Mouse (Mus musculus) spleen, postnatal 14 days (tissue): ENCODE measurements around the gene Eif3k.

Experiments
- DNase-seq, 2 experiments: peaks; one replicate each; pipeline ENCODE4 v3.0.0; 2021 to 2022; ENCODE audit warnings: low spot score in 2 of 2

Gene Eif3k

DNA sequence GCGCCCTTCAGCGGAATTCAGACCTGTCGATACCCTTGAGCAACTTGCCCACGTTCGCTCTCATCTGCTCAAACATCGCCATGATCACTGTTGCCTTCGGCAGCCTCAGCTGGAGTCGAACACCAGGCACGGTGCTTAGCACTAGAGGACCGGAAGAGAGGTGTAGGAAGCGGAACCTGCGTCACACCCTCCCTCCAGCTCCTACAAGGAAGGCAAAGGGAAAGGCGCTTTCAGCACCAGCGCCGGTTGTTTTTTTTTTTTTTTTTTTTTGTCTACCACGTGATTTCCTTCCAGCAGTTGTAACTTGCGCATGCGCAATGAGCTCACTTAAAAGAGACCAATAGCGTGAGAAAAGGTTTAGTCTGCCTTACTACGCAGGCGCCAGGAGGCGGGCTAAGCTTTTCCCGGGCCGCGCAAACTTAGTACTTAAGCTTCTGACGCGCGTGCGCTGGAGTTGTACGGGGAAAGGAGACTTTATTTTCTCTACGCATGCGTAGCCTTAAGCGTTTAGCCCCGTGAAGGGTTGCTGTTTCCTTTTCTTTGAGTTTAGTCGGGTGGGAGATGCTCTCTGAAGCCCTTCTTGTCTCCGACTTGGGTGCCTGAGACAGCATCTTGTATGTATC lies at the start of gene Eif3k, which contains the start of gene Map4k1:
Gene Eif3k (minus strand): TSS at position 214 of the 623 bp plus-strand sequence.
Gene Map4k1 (plus strand): TSS at position 400 of the 623 bp plus-strand sequence.
- peak; percentile 91 to 94 for DNase-seq

- DNase-seq = no peak
Observed at GRCm38 (mm10) chr7:29029690-29030656, 48.3 kb upstream of the Eif3k start.

DNA sequence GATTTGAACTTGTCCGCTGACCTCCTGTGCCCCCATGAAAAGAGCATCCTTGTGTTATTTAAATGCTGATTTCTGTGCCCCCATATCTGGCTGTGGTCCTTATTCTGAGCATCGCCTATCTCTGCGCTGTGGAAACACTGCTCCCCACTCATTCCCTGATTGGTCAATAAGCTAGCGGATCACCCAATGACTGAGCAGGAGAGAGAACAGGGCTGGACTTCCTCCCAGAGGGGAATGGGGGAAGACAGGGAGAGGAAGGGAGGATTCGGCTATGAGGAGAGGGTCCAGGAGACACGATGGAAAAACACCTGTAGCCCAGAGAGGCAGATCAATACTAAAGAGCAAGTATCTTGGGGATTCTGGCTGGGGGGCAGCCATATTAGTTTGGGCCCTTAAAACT lies 47.1 kb upstream of the Eif3k start:
- no peak for DNase-seq

DNA sequence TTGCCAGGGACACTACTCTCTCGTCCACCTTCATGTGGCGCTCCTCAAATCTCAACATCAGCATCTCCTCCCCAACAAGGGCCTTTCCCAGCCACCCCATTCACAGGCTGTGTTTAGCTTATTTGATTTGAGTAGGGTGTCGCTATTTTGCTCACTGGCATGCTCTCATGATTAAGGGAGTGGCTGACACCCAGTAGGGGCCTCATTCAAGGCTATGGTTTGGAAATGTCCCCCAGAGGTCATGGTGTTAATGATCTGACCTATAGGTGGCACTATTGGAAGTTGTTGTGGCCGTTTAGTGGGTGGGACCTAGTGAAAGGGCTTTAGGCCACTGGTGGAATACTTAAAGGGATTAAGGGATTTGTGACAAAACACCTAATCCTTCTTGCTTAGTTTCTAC lies 45.1 kb upstream of the Eif3k start:
- no peak for DNase-seq

DNA sequence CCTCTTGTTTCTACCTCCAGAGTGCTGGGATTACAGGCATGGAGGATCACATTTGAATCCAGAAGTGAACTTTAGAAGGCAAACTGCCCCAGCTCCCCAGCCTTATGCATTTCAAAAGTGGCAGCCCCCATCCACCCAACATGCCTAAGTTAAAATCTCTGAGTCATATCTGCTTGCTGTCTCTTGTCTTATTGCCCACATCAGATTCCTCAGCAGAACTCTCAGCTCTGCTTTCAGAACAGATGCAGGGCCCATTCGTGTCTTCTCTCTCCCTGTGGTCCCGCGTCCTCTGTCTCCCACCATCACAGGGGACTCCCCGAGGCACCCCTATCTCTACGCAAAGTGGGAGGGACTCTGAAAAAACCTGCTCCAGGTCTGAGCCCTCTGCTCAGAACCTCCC lies 44.5 kb upstream of the Eif3k start:
- no peak for DNase-seq

DNA sequence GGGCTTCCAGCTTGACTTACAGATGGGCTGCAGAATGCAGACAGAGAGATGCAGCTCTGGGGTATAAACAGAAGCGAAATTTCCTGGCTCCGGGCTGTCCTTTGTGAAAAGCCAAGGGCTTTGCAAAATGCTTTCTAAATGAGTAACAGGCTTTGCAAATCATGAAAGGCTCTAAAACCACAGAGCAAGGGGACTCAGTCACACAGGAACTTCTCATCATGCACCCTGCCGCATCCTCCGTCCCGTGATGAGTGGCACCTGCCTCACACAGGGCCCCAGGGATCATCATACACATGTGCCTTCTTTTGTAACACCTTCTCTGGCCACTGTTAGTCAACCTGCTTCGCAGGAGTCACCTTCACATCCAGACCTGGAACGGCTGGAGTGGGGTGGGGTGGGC lies 43.9 kb upstream of the Eif3k start:
- DNase-seq = no peak

DNA sequence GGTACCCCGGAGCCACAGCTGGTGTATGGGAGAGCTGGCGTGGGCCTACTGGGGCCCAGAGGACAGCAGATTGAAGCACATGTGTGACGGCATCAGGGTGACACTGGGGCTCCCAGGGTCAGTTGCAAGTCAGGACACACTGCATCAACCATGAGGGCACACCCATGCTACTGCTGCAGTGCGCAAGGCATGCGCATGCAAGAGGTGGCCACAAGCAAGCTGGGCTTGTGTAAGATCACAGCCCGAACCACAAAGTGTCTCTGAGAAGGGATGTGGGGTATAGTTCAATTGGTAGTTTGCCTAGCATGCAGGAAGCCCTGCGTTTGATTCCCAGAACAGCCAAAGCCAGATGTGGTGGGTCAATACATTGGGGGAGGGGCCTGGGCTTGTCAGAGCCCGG lies 41.9 kb upstream of the Eif3k start:
- no peak for DNase-seq

- DNase-seq = no peak
Observed at GRCm38 (mm10) chr7:29022479-29022878, 40.8 kb upstream of the Eif3k start.

GRCm38 (mm10) chr7:29019447-29020220 lies 38.0 kb upstream of the Eif3k start:
- no peak for DNase-seq

- DNase-seq = no peak
Observed at GRCm38 (mm10) chr7:29017222-29017621, 35.6 kb upstream of the Eif3k start.

GRCm38 (mm10) chr7:29016440-29016839 lies 34.8 kb upstream of the Eif3k start:
- DNase-seq = no peak

GRCm38 (mm10) chr7:29014984-29015383 lies 33.3 kb upstream of the Eif3k start:
- no peak for DNase-seq

- no peak for DNase-seq
Observed at GRCm38 (mm10) chr7:29008714-29009113, 27.1 kb upstream of the Eif3k start.

DNA sequence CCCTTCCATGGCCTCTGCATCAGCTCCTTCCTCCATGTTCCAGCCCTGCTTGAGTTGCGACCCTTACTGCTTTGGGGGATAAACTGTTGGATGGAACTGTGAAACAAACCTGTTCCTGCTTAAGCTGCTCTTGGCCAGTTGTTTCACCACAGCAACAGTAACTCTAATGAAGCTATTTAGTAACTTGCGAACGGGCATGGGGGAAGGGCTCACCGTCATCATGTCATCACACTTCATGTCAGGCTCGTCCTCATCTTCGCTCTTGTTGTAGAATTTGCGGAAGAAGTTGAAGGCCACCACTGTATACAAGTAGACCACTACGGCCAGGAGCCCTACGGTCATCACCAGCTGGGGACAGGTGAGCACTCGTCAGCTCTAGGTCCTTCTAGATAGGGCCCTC lies 26.5 kb upstream of the Eif3k start:
- no peak for DNase-seq

GRCm38 (mm10) chr7:29007224-29008101 lies 25.8 kb upstream of the Eif3k start:
- DNase-seq = no peak

DNA sequence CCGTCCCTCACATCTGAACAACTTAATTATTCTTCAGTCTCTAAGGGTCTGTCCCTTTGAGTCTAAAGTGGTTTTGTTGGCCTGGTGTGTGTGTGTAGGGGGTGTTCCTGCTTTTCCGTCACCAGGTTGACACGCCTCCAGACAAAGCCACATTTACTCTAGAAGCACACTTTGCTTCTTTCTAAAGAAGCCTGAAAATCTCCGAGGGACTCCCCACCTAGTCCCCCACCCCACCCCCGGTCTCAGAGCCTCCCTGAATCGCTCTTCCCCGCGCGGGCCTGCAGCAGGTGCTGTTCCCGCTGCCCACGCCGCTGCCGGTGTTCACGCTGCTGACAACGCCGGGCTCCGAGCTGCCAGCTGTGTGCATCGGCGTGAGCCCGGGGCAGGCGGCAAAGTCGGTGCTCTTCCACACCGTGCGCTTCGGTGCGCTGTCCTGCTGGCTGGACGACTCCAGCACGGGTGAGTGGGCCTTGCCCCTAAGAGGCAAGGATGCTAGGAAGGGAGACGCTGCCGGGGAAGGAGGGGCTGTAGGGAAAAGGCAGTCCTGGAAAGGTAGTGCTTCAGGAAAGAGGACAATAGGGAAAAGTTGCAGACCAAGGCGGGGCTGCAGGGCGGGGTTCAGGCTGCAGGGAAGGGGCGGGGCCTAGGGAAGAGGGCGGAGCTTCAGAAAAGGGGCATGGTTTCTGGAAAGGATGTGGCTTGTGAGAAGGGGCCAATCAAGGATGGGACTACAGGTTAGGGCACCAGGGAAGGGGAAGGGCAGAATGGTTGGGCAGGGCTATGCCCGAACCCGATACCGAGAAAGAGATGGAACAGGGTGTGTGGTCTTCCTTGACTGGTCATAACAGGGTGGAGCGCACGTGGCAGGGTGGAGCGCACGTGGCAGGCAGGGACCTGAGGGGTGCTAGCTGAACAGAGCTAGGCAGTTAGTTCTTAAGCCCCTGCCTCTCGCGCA lies 19.3 kb upstream of the Eif3k start:
- peak; percentile 79 to 83 for DNase-seq

GRCm38 (mm10) chr7:28993402-28993801 lies 11.7 kb upstream of the Eif3k start:
- no peak for DNase-seq

- no peak for DNase-seq
Observed at GRCm38 (mm10) chr7:28992997-28993396, 11.3 kb upstream of the Eif3k start.

GRCm38 (mm10) chr7:28991616-28992015 lies 10.0 kb upstream of the Eif3k start:
- DNase-seq = no peak

- DNase-seq = no peak
Observed at GRCm38 (mm10) chr7:28990766-28991273, 9.2 kb upstream of the Eif3k start.
